Mouse (Mus musculus) macrophage (primary cell): ENCODE data around the gene Celf2. TPM values are rescaled to one million over a fixed set of nuclear protein-coding genes. Genes with fewer than 3 reads are reported as not detected.

Source experiments
- H3K27ac ChIP-seq: fragments of 350-480 bp; formaldehyde crosslinking; 2 replicates; pipeline ENCODE4 v1.9.0; 2021
- H3K36me3 ChIP-seq: fragments of 350-480 bp; formaldehyde crosslinking; 2 replicates; pipeline ENCODE4 v1.9.0; 2021; ENCODE audit errors: inconsistent target
- H3K4me3 ChIP-seq: fragments of 350-480 bp; formaldehyde crosslinking; 2 replicates; pipeline ENCODE4 v1.9.0; 2021; ENCODE audit errors: inconsistent target
- H3K79me2 ChIP-seq: fragments of 350-480 bp; formaldehyde crosslinking; 2 replicates; pipeline ENCODE4 v1.9.0; 2021; ENCODE audit errors: inconsistent target
- WGBS: methylation state at CpG from one replicate; pipeline ENCODE4 v1.1.7; 2026; ENCODE audit warnings: inconsistent platforms; ENCODE audit not compliant: missing documents; 5-methylcytosine and 5-hydroxymethylcytosine counted together
- polyA plus RNA-seq: library from polyadenylated mRNA; stranded (reverse); fragments of 250-400 nt; gene quantifications from 3 replicates; pipeline ENCODE4 v1.2.4, GENCODE M21; 2018; ENCODE audit warnings: inconsistent platforms

Celf2 gene
- polyA plus RNA-seq, 1 experiment from 2014 or later = 142 TPM

DNA sequence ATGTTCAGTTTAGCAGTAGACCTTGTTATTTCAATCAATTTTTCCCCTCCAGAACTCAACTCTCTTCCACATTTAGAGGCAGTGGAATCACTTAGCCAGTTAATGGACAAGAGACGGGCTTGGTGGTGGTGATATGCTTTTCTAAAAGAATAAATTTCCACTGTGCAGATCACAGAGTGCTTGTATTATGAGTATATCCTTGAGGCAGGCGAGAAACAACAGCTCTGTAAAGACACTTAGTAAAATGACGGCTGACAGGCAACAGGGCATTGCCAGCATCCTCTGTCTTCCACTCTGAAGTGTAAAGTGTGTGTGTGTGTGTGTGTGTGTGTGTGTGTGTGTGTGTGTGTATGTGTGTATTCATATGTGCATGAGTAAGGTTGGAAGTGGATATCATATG is 362.1 kb downstream of the Celf2 start:
- Histone ChIP-seq H3K36me3 (no peaks in the 10 kb centered on the region), H3K4me3 (no peak overlapping the region), H3K79me2 (no peaks in the 10 kb centered on the region), H3K27ac (no peak overlapping the region)
- 83% methylated on average over 3 of the region's 3 CpGs for WGBS

GRCm38 (mm10) chr2:7145541-7146043 is 363.8 kb downstream of the Celf2 start:
- H3K36me3 ChIP-seq = no peaks in the 10 kb centered on the region
- H3K79me2 ChIP-seq = no peaks in the 10 kb centered on the region
- WGBS = 87% methylated on average over 4 of the region's 4 CpGs
- no peak overlapping the region for H3K4me3 ChIP-seq
- no peak overlapping the region for H3K27ac ChIP-seq

DNA sequence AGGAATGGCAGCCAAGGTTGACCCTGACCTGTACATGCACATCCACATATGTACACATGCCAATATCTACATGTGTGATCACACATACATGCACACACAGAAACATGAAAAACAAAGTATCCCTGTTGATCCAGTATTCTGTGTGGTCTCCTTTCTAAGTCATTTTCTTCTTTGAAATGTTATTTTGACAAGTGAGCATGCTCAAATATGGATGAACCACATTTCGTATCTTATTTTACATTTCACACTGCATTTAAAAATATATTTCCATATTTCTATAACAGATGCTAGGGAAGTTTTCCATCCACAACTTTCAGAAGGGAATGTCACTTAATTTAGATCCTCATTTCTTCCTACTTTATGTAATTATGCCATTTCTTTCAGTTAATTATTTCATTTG is 364.5 kb downstream of the Celf2 start:
- H3K4me3 ChIP-seq = no peak overlapping the region
- H3K27ac ChIP-seq = no peak overlapping the region
- 93% methylated on average over 1 of the region's 1 CpGs for WGBS

GRCm38 (mm10) chr2:7123366-7123765 is 386.0 kb downstream of the Celf2 start:
- no peaks in the 10 kb centered on the region for H3K36me3 ChIP-seq
- WGBS = 74% methylated on average over 2 of the region's 2 CpGs

More for the DNA sequence above, 364.5 kb downstream of the Celf2 start:
- Histone ChIP-seq H3K36me3 (no peaks in the 10 kb centered on the region), H3K79me2 (no peaks in the 10 kb centered on the region)

GRCm38 (mm10) chr2:7115801-7116200 is 393.6 kb downstream of the Celf2 start:
- no peaks in the 10 kb centered on the region for H3K79me2 ChIP-seq
- 63% methylated on average over 2 of the region's 2 CpGs for WGBS
- H3K4me3 ChIP-seq = no peak overlapping the region
- no peak overlapping the region for H3K27ac ChIP-seq
- H3K36me3 ChIP-seq = no peaks in the 10 kb centered on the region

More at GRCm38 (mm10) chr2:7123366-7123765, 386.0 kb downstream of the Celf2 start:
- Histone ChIP-seq H3K79me2 (no peaks in the 10 kb centered on the region), H3K27ac (no peak overlapping the region), H3K4me3 (no peak overlapping the region)

DNA sequence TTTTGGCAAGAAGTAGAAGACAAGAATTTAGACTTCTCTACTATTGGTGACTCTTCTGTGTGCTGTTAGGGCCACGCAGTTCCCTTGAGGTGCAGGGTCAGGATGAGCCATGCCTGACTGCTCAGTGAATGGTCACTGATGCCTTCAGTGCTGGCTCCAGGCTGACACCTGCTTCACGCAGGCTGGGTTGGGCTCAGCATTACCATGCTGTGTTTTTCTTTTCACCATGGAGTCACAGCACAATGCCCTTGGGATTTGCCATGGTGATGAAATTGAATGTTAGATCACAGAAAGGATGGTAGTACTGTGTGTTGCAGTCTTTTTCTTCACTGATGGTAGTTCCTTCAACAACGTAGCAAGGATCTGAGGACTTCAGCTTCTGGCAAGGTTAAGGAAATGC is 394.2 kb downstream of the Celf2 start:
- Histone ChIP-seq H3K79me2 (no peaks in the 10 kb centered on the region), H3K27ac (no peak overlapping the region), H3K36me3 (no peaks in the 10 kb centered on the region), H3K4me3 (no peak overlapping the region)
- 81% methylated on average over 3 of the region's 3 CpGs for WGBS

GRCm38 (mm10) chr2:7113738-7114137 is 395.6 kb downstream of the Celf2 start:
- no peaks in the 10 kb centered on the region for H3K36me3 ChIP-seq
- 93% methylated on average over 4 of the region's 4 CpGs for WGBS
- H3K4me3 ChIP-seq = no peak overlapping the region
- H3K79me2 ChIP-seq = no peaks in the 10 kb centered on the region
- H3K27ac ChIP-seq = no peak overlapping the region

- Histone ChIP-seq H3K4me3 (no peak overlapping the region), H3K27ac (no peak overlapping the region)
- 44% methylated on average over 4 of the region's 4 CpGs for WGBS
Measured at GRCm38 (mm10) chr2:7112156-7112813, 397.1 kb downstream of the Celf2 start.

GRCm38 (mm10) chr2:7093414-7093813 is 415.9 kb downstream of the Celf2 start:
- H3K79me2 ChIP-seq = no peaks in the 10 kb centered on the region
- H3K27ac ChIP-seq = no peak overlapping the region
- 90% methylated on average over 3 of the region's 3 CpGs for WGBS
- H3K36me3 ChIP-seq = no peaks in the 10 kb centered on the region
- H3K4me3 ChIP-seq = no peak overlapping the region

More at GRCm38 (mm10) chr2:7112156-7112813, 397.1 kb downstream of the Celf2 start:
- Histone ChIP-seq H3K36me3 (no peaks in the 10 kb centered on the region), H3K79me2 (no peaks in the 10 kb centered on the region)

- Histone ChIP-seq H3K36me3 (no peaks in the 10 kb centered on the region), H3K27ac (no peak overlapping the region), H3K4me3 (no peak overlapping the region), H3K79me2 (no peaks in the 10 kb centered on the region)
- WGBS = 93% methylated on average over 5 of the region's 5 CpGs
Measured at GRCm38 (mm10) chr2:7092641-7093040, 416.7 kb downstream of the Celf2 start.

DNA sequence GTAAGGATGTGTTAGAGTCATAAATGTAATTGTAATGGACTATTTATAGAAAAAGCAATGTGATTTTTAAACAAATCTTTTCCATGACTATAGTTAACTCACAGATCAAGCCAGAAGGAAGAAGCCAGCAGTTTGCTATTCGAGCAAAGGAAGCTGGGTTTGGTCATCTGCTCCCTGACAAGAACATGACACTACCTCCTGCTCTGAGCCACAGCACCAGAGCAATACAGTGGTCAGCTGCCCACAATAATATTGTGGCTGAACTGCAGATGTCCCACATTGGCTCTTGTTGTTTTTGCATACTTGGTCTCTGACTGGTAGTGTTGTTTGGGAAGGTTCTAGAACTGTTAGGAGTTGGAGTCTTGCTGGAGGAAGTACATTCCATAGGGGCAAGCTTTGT is 418.9 kb downstream of the Celf2 start:
- H3K4me3 ChIP-seq = no peak overlapping the region
- 60% methylated on average over 1 of the region's 1 CpGs for WGBS
- no peaks in the 10 kb centered on the region for H3K79me2 ChIP-seq
- H3K27ac ChIP-seq = no peak overlapping the region
- no peaks in the 10 kb centered on the region for H3K36me3 ChIP-seq

- no peak overlapping the region for H3K4me3 ChIP-seq
- no peaks in the 10 kb centered on the region for H3K79me2 ChIP-seq
- no peak overlapping the region for H3K27ac ChIP-seq
- H3K36me3 ChIP-seq = no peaks in the 10 kb centered on the region
- 58% methylated on average over 7 of the region's 7 CpGs for WGBS
Measured at GRCm38 (mm10) chr2:7089069-7089834, 420.1 kb downstream of the Celf2 start.

GRCm38 (mm10) chr2:7088536-7088935 is 420.8 kb downstream of the Celf2 start:
- no peak overlapping the region for H3K4me3 ChIP-seq
- no peak overlapping the region for H3K27ac ChIP-seq
- no peaks in the 10 kb centered on the region for H3K36me3 ChIP-seq
- 76% methylated on average over 4 of the region's 4 CpGs for WGBS
- no peaks in the 10 kb centered on the region for H3K79me2 ChIP-seq

DNA sequence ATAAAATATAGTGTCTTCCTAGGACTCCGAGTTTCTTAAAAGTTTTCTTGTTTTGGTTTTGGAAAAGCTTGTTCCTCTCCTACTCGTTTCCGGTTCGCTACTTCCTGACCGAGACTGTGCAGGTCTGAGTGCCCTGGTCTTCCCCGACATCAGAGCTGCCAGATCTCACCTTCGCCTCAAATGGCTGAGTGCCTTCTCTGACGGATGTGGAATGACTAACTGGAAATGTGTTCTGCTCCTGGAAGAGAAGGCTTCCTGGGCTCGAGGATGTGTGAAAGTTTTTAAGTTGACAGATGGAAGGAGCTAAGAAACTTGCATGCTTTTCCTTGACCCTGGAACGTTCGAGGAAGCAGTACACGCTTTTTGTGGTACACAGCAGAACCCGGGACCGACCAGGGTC is 421.9 kb downstream of the Celf2 start:
- Histone ChIP-seq H3K79me2 (no peaks in the 10 kb centered on the region), H3K36me3 (no peaks in the 10 kb centered on the region), H3K27ac (no peak overlapping the region), H3K4me3 (no peak overlapping the region)
- 93% methylated on average over 14 of the region's 14 CpGs for WGBS

GRCm38 (mm10) chr2:7083489-7084090 is 425.8 kb downstream of the Celf2 start:
- H3K79me2 ChIP-seq = no peaks in the 10 kb centered on the region
- no peak overlapping the region for H3K27ac ChIP-seq
- WGBS = 83% methylated on average over 4 of the region's 4 CpGs
- H3K36me3 ChIP-seq = no peaks in the 10 kb centered on the region
- H3K4me3 ChIP-seq = no peak overlapping the region
